Mouse (Mus musculus) small intestine, adult 2 months (tissue): ENCODE results near the gene Galnt12. TPM values are rescaled to one million over a fixed set of nuclear protein-coding genes. Genes with fewer than 3 reads are reported as not detected.
"Not testable (repeated sequence)": the region's sequence is repeated elsewhere in the genome, so short reads cannot be mapped to it uniquely, and the experiment has no call there.

Experiments
- H3K27ac ChIP-seq: fragments of 200-500 bp; 2 replicates; pipeline ENCODE4 v1.5.1; 2012; ENCODE audit warnings: low read depth, low read length, control low read depth, inconsistent platforms; ENCODE audit not compliant: insufficient read depth
- H3K27me3 ChIP-seq: fragments of 200-500 bp; 2 replicates; pipeline ENCODE4 v1.6.1; 2012; ENCODE audit warnings: mild to moderate bottlenecking, moderate library complexity, low read length, inconsistent platforms; ENCODE audit not compliant: control insufficient read depth, insufficient read depth
- H3K36me3 ChIP-seq: fragments of 200-500 bp; 2 replicates; pipeline ENCODE4 v1.6.1; 2012; ENCODE audit warnings: mild to moderate bottlenecking, low read length, control low read depth, inconsistent platforms; ENCODE audit not compliant: control insufficient read depth, insufficient read depth
- H3K4me1 ChIP-seq: fragments of 200-500 bp; 2 replicates; pipeline ENCODE4 v1.6.1; 2012; ENCODE audit warnings: low read length, inconsistent platforms, mixed read lengths; ENCODE audit not compliant: control insufficient read depth, insufficient read depth, insufficient read length
- H3K4me3 ChIP-seq: fragments of 200-500 bp; 2 replicates; pipeline ENCODE4 v1.5.1; 2012; ENCODE audit warnings: low read depth, mild to moderate bottlenecking, control low read depth, inconsistent platforms, low read length, moderate library complexity
- CTCF ChIP-seq: fragments of 200-500 bp; IDR thresholded peaks from 2 replicates; pipeline ENCODE4 v1.5.1; 2012; ENCODE audit warnings: low read depth, mild to moderate bottlenecking, control low read depth, inconsistent platforms, low read length, moderate library complexity, mixed read lengths; ENCODE audit not compliant: insufficient replicate concordance, insufficient read length; ENCODE audit errors: extremely low read depth
- POLR2A ChIP-seq: fragments of 200-500 bp; IDR thresholded peaks from 2 replicates; pipeline ENCODE4 v1.6.1; 2012; ENCODE audit warnings: low read depth, mild to moderate bottlenecking, control low read depth, inconsistent platforms, low read length, moderate library complexity
- WGBS: fragments of 180-500 bp; shearing (Covaris S2); methylation state at CpG from one replicate; pipeline ENCODE4 v1.1.7; 2018; 5-methylcytosine and 5-hydroxymethylcytosine counted together
- polyA plus RNA-seq: library from polyadenylated mRNA; depleted of rRNA; stranded (reverse); fragments of >200 nt; gene quantifications from 2 replicates; pipeline ENCODE4 v1.2.3, GENCODE M21; 2012

The Galnt12 gene
- polyA plus RNA-seq, 1 experiment, result 28.3 TPM

GRCm38 (mm10) chr4:47050642-47051381 lies 40.9 kb upstream of the Galnt12 start:
- H3K4me3 ChIP-seq, result no peak overlapping the region
- no peak overlapping the region for H3K27ac ChIP-seq
- H3K27me3 ChIP-seq, result no peaks in the 10 kb centered on the region; the same call in 1 of the 2 replicates
- H3K4me1 ChIP-seq, result peaks cover 2% of the 10 kb centered on the region; the same call in 1 of the 2 replicates
- 45% methylated on average over 10 of the region's 10 CpGs for WGBS
- TF ChIP-seq CTCF (no peak), POLR2A (no peak)
- H3K36me3 ChIP-seq, result no peaks in the 10 kb centered on the region

- TF ChIP-seq POLR2A (no peak), CTCF (no peak)
- 30% methylated on average over 9 of the region's 9 CpGs for WGBS
- no peak overlapping the region for H3K27ac ChIP-seq
- peaks cover 2% of the 10 kb centered on the region; the same call in 1 of the 2 replicates for H3K4me1 ChIP-seq
- peaks cover 8% of the 10 kb centered on the region; the same call in 1 of the 2 replicates for H3K27me3 ChIP-seq
- H3K4me3 ChIP-seq, result no peak overlapping the region
- no peaks in the 10 kb centered on the region for H3K36me3 ChIP-seq
Measured at GRCm38 (mm10) chr4:47051905-47052304, 39.8 kb upstream of the Galnt12 start.

GRCm38 (mm10) chr4:47055170-47055569 lies 36.5 kb upstream of the Galnt12 start:
- H3K27ac ChIP-seq, H3K36me3 ChIP-seq, H3K4me3 ChIP-seq, H3K4me1 ChIP-seq, H3K27me3 ChIP-seq: not testable (repeated sequence)
- WGBS, result 96% methylated on average over 9 of the region's 9 CpGs

GRCm38 (mm10) chr4:47055570-47056080 lies 36.1 kb upstream of the Galnt12 start:
- H3K4me3 ChIP-seq, result no peak overlapping the region
- peaks cover 9% of the 10 kb centered on the region for H3K27me3 ChIP-seq
- TF ChIP-seq CTCF (no peak), POLR2A (no peak)
- no peaks in the 10 kb centered on the region for H3K36me3 ChIP-seq
- H3K4me1 ChIP-seq, result peaks cover 6% of the 10 kb centered on the region; the same call in 1 of the 2 replicates
- over 99% methylated on average over 6 of the region's 6 CpGs for WGBS
- no peak overlapping the region for H3K27ac ChIP-seq

GRCm38 (mm10) chr4:47056791-47057509 lies 34.8 kb upstream of the Galnt12 start, which contains the start of gene Anks6:
Gene Anks6 (minus strand): TSS chr4:47057427.
- Histone ChIP-seq H3K4me1 (peaks cover 6% of the 10 kb centered on the region; the same call in 1 of the 2 replicates), H3K36me3 (no peaks in the 10 kb centered on the region), H3K27me3 (peaks cover 9% of the 10 kb centered on the region), H3K4me3 (peak within 1 kb of the TSS; percentile 67), H3K27ac (peak within 1 kb of the TSS; percentile 7; the same call in 1 of the 2 replicates)
- TF ChIP-seq CTCF (no peak), POLR2A (0 out of 2 replicates have a peak, but pooled peaks have one; percentile 30)
- WGBS, result 1% methylated on average over 86 of the region's 86 CpGs

- Histone ChIP-seq H3K27me3 (peaks cover 9% of the 10 kb centered on the region), H3K36me3 (no peaks in the 10 kb centered on the region), H3K4me1 (peaks cover 4% of the 10 kb centered on the region; the same call in 1 of the 2 replicates), H3K4me3 (peak overlapping the region; percentile 67), H3K27ac (peak overlapping the region; percentile 7; the same call in 1 of the 2 replicates)
- 10% methylated on average over 25 of the region's 25 CpGs for WGBS
- TF ChIP-seq POLR2A, result no peak
- no peak for TF ChIP-seq CTCF
Measured at GRCm38 (mm10) chr4:47057510-47058325, 34.0 kb upstream of the Galnt12 start.

- 12% methylated on average over 1 of the region's 1 CpGs for WGBS
- Histone ChIP-seq H3K36me3 (no peaks in the 10 kb centered on the region), H3K4me1 (peaks cover 4% of the 10 kb centered on the region; the same call in 1 of the 2 replicates), H3K4me3 (no peak overlapping the region), H3K27me3 (peaks cover 9% of the 10 kb centered on the region), H3K27ac (no peak overlapping the region)
- TF ChIP-seq CTCF (no peak), POLR2A (no peak)
Measured at GRCm38 (mm10) chr4:47060900-47061299, 30.8 kb upstream of the Galnt12 start.
